Mouse (Mus musculus): ENCODE results near the gene Sec61a2.
A peak's percentile ranks its signal among the peaks of the same experiment; 100 is the strongest.

Sec61a2 gene

DNA sequence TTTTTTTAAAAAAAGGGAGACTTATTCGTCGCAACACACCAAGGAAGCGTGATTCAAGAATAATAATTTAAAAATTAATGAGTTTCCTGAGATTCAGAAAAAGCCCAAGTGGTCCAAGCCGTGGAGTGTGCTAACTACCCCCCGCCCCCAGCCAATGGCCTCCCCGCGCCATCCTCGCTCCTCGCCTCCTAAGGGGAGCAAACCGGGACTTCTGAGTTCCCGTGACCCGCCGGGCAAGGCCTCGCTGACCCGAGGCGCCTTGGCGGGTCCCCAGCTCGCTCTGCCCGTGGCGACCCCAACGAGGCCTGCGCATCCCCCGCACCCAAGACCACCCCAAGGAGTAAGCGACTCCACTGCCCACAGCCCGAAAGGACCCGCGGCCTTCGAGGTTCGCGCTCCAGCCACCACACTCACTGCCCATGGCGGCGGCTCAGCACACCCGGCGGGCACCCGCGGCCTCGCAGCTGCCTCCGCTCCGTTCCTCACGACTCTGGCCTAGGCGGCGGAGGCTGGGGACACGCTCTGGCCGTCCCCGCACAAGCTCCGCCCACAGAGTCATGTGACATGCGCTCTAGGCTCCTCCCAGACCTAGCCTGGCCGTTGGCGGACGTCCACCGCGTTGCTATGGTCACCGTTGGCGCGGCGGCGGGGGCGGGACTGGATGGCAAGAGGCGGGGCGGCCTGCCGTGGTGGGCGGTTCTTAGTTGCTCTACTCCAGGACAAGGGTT is at the start of gene Sec61a2:
Gene Sec61a2 (minus strand): TSS at position 590 of the 728 bp plus-strand sequence.
- DNase-seq (ENCODE audit: low spot score in 2 of 2), result peak; percentile 99 to 100

DNA sequence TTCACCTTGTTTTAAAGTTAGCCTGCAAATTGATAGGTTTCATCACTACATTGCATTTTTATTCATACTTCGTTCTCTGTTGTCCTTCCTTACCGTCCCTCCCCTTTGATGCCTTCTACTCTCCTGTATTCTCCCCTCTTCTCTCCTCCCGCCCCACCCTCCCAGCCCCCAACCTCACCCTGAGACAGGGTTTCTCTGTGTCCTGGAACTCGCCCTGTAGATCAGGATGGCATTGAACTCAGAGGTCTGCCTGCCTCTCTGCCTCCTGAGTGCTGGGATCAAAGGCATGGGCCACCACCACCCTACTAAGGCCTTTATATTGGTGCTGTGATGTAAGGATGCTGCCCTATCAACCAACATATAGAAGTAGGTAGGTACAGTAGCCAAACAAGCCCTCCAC is 47.8 kb upstream of the Sec61a2 start:
- DNase-seq (ENCODE audit: low spot score in 2 of 2), result no peak

DNA sequence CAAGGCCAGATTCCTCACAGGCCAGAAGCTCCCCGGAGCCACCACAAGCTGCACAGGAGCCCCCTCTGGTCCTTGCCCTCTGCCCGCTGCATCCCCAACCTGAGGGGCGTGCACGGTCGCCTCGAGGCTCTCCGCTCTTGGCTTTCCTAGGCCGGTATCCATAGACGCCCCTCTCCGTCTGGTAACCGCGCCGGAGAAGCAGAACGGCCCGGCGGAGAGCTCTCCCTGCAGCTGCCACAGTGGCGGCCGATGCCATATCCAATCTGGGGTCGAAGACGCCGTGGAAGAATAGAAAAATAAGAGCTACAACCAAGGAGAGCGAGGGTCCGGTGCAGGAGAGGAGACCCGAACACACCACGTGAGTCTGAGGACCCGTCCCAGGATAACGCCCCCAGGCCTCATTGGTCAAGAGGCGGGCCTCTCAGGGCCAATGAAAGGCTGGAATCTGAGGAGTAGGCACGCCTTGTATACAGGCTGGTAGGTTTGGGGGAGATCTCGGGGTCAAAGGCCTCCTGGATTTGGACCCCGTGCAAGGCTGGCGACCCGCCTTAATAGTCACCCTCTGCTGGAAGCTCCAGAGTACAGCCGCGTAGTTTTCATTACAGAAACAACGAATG is 47.3 kb upstream of the Sec61a2 start, which contains the start of gene Dhtkd1:
Gene Dhtkd1 (minus strand): TSS at position 377 of the 617 bp plus-strand sequence.
- peak; percentile 57 to 79 for DNase-seq (ENCODE audit: low spot score in 2 of 2)

DNA sequence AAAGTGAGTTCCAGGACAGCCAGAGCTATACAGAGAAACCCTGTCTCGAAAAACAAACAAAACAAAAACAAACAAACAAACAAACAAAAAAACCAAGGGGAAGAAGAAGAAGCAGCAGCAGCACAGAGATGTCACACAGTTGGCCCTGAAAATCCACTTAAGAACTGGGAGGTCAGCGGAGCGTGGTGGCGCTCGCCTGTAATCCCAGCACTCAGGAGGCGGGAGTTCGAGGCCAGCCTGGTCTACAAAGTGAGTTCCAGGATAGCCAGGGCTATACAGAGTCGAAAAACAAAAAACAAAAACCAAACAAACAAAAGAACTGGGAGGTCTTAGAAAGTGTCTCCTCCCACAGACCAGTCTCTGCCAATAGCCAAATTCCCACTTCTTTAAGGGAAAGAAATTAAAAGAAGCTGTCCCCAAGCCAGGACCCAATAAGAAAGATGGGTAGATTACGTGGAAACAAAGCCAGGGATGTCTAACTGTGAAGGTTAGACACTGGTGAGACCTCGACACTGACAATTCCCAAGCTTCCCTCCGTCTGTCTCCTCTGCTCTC is 46.7 kb upstream of the Sec61a2 start:
- DNase-seq (ENCODE audit: low spot score in 2 of 2), result no peak

DNA sequence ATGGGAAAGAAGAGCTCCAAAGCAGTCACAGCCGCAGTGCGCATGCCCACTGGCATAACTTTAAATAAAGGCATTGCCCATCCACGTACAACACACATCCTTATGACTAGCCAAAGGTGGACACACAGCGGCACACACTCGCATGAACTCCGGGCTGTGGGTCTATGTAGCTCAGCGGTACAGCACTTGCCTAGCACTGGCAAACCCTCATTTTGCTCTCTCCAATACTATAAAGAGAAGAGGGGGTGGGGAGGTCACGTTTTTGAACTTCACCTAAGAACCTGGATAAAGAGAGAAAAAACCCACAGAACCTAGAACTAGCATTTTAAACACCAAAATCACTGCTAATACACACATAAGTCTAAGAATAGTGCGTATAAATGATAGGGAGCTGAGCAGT is 45.7 kb upstream of the Sec61a2 start:
- peak; percentile 15 to 31 for DNase-seq (ENCODE audit: low spot score in 2 of 2)

DNA sequence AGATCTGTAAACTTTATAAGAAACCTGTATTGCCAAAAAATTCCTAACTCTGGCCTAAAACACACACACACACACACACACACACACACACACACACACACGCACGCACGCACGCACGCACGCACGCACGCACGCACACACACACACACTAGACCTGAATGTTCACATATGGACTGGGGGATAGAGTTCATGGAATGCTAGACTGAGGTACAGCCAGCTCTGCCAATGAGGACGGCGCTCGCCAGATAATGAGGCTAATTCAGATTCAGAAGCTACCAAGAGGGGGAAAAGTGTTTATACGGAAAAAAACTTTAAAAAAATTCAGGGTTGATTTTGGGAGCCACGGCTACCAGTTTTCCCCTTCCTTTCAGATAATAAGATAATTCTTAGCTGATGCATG is 44.7 kb upstream of the Sec61a2 start:
- no peak for DNase-seq (ENCODE audit: low spot score in 2 of 2)

DNA sequence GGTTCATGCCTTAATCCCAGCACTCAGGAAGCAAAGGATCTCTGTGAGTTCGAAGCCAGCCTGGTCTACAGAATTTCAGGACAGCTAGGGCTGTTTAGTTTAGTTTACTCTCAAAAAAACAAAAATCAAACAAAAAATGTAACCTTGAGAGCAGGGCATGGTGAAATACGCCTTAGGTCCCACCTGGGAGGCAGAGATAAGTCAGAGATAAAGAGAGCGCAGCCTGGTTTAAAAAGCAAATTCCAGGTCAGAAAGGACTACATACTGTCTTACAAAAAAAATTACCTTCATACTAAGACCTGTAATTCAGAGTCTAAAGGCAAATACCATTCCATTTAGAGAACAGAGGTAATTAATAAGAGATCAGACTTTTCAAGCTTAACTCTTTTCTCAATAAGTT is 44.1 kb upstream of the Sec61a2 start:
- DNase-seq (ENCODE audit: low spot score in 2 of 2), result no peak

DNA sequence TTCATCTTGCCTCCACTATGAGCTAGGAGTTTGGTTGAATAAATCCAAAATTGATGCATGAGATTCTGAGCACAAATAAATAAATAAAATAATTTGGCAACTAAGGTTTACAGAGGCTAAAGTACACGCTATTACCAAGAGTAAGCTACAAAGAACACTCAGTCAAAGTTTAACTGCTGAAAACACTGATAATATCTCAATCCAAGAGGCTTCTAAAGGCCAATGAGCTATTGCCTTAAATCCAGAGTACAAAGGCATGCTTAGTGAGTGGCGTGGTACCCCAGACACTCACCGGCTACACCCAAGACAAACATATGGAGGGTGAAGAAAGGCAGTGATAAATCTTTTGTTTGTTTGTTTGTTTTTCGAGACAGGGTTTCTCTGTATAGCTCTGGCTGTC is 41.3 kb upstream of the Sec61a2 start:
- DNase-seq (ENCODE audit: low spot score in 2 of 2), result no peak

DNA sequence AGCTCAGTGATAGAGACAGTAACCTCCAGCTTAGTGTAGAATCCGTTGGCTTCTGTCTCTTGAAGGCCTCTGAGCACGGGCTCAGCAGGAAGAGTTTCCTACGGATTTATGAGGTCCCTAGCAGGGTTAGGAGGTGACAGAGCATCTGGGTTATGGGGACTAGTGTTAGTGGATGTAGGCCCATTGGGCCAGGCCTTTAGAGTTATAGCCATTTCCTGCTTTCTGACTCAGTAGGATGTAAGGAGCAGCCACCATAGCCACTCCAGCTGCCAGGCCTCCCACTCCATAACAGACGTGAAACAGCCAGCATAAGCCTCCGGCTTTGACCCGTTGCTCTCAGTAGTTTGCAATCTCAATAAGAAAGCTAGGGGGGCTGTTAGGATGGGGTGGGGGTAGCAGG is 40.8 kb upstream of the Sec61a2 start:
- DNase-seq (ENCODE audit: low spot score in 2 of 2), result no peak

DNA sequence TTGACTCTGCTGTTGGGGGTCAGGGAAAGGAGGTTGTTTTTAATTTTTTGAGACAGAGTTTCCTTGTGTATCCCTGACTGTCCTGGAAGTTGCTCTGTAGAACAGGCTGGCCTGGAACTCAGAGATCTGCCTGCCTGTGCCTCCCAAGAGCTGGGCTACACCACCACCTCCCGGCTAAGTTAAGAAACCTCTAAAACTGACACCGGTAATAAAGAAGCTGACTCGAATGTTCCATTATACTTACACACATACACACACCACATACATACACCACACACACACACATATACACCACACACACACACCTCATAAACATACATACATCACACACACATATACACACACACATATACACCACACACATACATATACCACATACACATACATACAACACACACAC is 39.7 kb upstream of the Sec61a2 start:
- DNase-seq (ENCODE audit: low spot score in 2 of 2), result no peak

DNA sequence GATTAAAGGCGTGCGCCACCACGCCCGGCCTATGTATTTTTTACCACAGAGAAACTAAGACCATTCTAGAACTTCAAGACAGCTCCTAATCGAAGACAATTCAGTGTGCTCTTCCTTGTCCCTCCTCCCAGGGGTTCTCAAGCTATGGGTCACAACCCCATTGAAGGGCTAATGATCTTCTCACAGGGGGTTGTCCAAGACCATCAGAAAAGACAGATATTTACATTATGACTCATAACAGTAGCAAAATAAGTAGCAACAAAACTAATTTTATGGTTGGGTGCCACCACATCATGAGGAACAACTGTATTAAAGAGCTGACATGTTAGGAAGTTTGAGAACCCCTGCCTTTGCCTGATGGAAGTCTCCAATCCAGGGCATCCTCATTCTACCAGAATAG is 36.7 kb upstream of the Sec61a2 start:
- no peak for DNase-seq (ENCODE audit: low spot score in 2 of 2)

DNA sequence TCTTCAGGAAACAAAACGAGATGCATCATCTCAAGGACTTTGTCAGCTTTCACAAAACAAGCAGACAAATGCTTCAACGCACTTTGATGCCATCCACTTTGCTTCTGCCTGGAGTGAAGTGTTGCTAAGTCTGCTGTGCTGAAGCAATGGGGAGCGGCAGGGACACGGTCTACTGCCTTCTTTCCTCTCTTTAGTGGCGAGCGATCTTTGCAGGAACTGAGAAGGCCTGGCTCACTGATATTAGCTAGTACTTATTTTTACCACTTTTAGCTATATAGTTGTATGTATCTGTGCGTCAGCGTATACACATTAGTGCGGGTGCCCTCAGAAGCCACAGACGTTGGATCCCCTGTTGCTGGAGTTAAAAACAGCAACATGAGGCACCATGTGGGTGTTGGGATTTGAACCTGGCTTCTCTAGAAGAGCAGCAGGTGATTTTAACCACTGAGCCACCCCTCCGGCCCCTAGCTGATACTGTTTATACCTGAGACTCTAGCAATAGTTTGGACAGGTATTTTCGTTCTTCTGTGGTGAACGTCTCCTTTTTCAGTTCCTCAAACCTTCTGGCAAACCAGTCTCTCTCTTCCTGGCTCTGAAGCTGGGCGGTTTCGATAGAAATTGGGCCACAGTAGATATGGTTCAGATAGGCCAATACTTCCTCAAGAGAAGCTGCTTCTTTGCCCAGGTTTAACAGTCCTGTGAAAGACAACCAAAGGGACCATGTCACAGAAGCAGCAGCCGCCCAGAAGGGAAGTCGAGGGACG is 35.2 kb upstream of the Sec61a2 start:
- no peak for DNase-seq (ENCODE audit: low spot score in 2 of 2)

DNA sequence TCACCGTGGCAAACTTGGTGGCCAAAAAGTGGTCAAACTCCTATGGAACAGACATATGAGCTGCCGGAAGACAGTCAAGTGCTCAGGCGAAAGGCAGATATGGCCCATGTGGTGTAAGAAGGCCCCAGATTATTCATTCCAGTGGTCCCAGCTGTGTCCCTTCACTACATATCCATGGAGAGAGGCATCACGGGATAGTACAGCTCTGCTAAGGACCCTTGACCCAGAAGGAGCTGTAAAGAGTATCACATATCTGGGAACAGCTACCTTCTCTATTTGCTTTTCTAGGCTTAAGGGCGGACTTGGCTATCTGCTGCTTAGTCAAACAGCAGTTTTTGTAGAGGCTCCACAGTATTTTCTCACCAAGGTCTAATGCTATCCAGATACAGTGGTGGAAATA is 34.6 kb upstream of the Sec61a2 start:
- no peak for DNase-seq (ENCODE audit: low spot score in 2 of 2)

DNA sequence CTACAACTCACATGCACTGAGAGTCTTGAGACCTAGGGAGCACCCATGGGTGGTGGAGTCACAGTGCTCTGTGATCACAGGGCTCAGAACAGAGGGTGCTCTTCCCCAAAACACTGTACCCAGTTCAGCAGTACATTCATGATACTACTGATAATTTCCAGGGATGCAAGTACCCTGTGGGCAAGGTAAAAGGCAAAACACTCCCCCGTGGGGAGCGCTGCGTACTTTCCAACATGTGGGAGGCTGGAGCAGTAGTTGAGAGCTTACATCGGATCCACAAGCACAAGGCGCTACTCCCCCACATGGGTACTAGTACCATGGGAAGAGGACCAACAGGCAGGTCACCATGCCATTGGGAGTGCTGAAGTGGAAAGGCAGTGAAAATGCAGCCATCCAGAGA is 32.2 kb upstream of the Sec61a2 start:
- DNase-seq (ENCODE audit: low spot score in 2 of 2), result no peak

DNA sequence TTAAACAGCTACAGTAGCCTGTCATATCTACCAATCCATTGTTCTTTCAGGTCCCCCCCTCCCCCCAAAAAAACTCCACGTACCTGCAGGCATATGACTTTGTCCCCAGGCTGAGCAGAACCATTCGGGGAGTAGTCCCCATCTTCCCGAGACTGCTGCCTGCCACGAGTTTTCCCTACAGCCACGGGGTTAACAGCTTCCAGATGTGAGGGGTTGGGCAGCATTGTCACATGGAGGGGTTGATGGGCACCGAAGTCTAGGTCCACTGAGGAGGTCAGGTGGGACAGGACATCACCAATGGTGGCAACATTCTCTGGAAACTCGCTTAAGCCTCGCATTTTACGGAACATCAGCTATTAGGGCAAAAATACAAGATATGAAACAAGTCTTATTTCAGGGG is 28.6 kb upstream of the Sec61a2 start:
- no peak for DNase-seq (ENCODE audit: low spot score in 2 of 2)

DNA sequence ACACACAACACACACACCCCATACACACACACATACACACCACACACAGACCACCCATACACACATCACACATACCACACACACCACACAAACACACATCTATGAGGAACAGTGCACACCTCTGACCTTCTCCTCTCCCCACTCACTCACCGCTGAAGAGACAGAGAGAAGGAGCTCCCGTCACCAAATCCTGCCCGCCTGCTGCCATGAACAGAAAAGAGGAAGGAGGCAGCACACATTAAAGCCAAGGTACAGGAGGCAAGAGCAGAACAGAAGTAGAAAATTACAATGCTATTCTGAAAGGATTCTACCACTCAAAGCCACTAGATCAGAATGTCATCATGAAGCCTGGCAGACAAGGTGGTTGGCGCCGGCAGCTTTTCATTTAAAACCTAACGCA is 27.6 kb upstream of the Sec61a2 start:
- DNase-seq (ENCODE audit: low spot score in 2 of 2), result no peak

DNA sequence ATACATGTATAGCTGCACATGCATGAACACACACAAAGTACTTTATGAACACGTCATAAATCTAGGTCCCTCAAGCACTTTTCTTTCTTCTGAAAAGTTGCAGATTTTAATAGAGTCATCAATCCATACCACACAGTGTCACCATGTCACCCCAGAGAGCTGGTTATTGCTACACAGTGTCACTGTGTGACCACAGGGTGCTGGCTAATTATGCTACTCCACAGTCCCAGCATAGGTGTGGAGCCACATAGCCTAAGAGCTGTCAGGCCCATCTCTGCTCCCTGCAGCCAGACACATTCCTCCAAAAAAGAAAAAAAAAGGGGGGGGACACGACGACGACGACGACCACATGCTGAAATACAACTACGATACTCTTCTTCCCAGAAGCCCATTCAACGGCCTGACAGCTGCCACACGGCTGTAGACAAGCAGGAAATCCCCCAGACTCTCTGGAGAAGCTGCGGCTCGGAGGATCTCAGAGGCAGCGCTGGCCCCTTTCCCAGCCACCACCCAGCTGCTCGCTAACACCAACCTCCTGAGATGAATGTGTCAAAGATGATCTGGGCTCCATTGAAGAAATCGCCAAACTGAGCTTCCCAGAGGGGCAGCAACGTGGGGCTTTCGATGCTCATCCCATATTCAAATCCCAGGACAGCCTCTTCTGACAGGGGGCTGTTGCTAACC is 16.2 kb upstream of the Sec61a2 start:
- no peak for DNase-seq (ENCODE audit: low spot score in 2 of 2)

DNA sequence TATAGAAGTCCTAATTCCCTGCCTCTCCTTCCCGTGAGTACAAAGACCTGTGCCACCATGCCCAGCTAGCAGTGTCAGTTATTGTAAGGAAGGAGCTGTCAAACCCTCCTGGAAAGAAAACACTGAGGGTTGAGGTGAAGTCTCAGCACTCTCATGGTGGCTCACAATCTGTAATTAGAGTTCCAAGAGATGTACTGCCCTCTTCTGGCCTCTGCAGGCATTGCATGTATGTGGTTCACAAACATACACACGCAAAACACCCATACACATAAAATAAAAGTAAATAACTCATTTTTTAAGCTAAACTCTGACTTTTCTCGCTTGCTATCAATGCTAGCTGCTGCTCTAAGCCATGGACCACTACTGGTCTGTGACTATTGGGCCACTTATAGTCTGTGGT is 11.4 kb upstream of the Sec61a2 start:
- no peak for DNase-seq (ENCODE audit: low spot score in 2 of 2)

DNA sequence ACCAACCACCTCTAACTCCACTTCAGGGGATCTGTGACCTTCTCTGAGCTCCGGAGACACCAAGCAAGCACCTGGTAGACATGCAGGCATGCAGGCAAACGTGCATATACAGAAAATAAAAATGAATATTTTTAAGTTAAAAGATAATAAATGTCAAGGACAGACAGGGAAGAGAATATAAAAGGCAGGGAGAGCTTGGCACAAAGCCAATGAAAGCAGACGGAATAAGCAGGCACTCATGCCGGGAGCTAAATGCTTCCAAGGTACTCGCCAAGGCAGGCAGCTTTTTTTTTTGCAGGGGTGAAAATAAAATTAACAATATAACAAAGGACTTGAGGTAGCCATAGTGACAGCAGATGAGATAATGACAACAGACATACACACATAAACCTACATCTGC is 10.9 kb upstream of the Sec61a2 start:
- no peak for DNase-seq (ENCODE audit: low spot score in 2 of 2)

DNA sequence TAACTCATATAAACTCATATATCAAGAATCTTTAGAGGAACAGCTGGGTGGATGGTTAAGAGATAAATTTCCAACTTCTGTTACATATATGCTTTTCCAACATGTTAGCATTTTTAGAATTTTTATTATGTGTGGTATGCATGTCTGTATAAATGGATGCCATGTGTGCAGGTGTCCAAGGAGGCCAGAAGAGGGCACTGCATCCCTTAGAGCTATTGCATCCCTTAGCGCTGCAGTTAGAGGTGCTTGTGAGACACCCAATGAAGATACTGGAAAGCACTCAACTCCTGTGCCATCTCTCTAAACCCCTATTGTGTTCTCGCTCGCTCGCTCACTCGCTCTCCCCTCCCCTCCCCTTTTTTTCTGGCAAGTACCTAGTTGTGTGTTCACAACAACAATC is 4.9 kb upstream of the Sec61a2 start:
- DNase-seq (ENCODE audit: low spot score in 2 of 2), result no peak

DNA sequence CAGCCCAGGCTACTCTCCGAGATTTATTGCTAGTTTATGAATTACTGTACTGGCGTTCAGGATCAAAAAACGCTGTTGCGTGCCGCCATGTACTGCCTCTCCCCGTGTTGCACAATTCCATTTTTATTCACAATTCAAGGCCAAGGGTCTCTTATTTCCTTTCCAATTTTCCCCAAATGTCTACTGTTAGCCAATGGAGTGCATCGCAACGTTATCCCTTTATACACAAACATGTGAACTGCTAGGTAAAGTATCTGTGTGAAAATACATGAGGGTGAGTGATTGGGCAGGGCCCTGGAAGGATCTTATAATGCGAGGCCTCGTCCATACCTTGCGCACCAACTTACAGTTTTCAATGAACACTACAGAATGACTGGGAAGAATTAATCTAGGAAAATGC is 936 bp downstream of the Sec61a2 start:
- no peak for DNase-seq (ENCODE audit: low spot score in 2 of 2)

DNA sequence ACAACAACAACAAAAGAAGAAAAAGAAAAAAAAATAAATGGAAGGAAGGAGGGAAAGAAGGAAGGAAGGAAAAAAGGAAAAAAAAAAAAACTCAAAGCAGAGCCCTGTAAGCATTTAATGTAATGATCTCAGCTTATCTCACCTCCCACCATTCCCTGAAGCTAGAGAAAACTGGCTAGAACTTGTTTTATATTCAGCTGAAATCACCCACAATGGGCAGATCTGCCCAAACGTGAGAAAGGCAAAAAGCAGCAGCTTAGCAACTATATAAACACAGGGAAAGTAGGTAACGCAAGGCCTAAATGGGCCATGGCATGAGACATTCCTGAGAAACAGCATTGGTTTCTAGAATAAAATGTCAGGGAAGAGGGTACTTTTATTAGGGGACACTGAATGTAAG is 5.8 kb downstream of the Sec61a2 start:
- peak in 1 of 2 experiments; percentile 47 for DNase-seq (ENCODE audit: low spot score in 2 of 2)

Measured in frontal cortex, postnatal 36 days (tissue).